Mouse (Mus musculus): ENCODE data around the gene Aagab. TPM values are rescaled to one million over a fixed set of nuclear protein-coding genes. Genes with fewer than 3 reads are reported as not detected.

The Aagab gene
- polyA plus RNA-seq, 1 experiment from 2014 or later: 30.5 TPM

DNA sequence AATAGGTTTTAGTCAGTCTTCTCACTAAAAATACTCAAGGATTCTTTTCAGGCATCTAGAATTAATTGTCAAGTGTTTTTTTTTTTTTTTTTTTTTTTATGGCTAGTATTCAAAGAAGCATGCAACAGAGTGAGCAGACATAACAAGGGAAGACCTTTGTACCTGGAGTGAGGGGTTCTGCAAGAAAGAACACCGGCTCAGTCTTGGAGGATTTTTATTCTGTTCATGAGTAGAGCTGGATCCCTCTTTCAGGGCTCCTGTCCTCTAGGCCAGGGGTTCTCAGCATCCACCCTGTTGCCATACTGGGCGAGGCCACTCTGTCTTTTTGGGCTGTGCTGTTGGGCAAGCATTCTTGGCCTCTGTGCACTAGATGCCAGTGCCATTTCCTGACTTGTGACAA lies 7.3 kb downstream of the Aagab start:
- Histone ChIP-seq H3K27ac (ENCODE audit: low read length) (no peak overlapping the region), H3K4me3 (ENCODE audit: low read depth, low read length) (no peak overlapping the region), H3K9me3 (ENCODE audit: control insufficient read depth, low read depth, low read length) (no peaks in the 10 kb centered on the region), H3K9ac (replicated peaks; ENCODE audit: low read depth, low read length) (no peak overlapping the region), H3K4me1 (ENCODE audit: control insufficient read depth, insufficient read depth, low read length) (peaks cover 13% of the 10 kb centered on the region), H3K36me3 (ENCODE audit: control insufficient read depth, insufficient read depth, low read length) (no peaks in the 10 kb centered on the region), H3K27me3 (ENCODE audit: control insufficient read depth, insufficient read depth, low read length) (no peaks in the 10 kb centered on the region), H3K4me2 (replicated peaks; ENCODE audit: low read depth, low read length) (no peak overlapping the region)
- 95% methylated on average over 2 of the region's 2 CpGs for WGBS
- ATAC-seq (ENCODE audit: insufficient number of reproducible peaks, insufficient read depth, low FRiP score, low read depth): no peak

DNA sequence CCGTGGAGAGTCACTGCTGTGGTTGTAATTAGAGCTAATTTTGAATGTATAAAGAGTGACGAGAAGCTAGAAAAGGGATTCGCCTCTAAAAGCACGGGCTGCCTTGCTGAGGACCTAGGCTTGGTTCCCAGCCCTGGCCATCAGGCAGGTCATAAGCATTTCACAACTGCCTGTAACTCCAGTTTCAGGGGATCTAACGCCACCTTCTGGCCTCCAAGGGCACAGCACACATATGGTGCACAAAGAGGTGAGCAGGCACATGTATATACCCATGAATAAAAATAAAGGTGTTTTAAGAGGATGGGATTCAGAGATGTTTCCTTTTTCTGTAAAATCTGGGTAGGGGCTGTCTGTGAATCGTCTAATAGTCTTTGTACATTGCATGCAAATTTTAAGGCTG lies 7.8 kb downstream of the Aagab start:
- WGBS: 91% methylated on average over 6 of the region's 6 CpGs
- H3K4me2 ChIP-seq (replicated peaks; ENCODE audit: low read depth, low read length): no peak overlapping the region
- peaks cover 13% of the 10 kb centered on the region for H3K4me1 ChIP-seq (ENCODE audit: control insufficient read depth, insufficient read depth, low read length)
- ATAC-seq (ENCODE audit: insufficient number of reproducible peaks, insufficient read depth, low FRiP score, low read depth): no peak
- H3K27ac ChIP-seq (ENCODE audit: low read length): no peak overlapping the region
- H3K9me3 ChIP-seq (ENCODE audit: control insufficient read depth, low read depth, low read length): no peaks in the 10 kb centered on the region
- H3K36me3 ChIP-seq (ENCODE audit: control insufficient read depth, insufficient read depth, low read length): no peaks in the 10 kb centered on the region
- no peak overlapping the region for H3K9ac ChIP-seq (replicated peaks; ENCODE audit: low read depth, low read length)
- H3K4me3 ChIP-seq (ENCODE audit: low read depth, low read length): no peak overlapping the region
- no peaks in the 10 kb centered on the region for H3K27me3 ChIP-seq (ENCODE audit: control insufficient read depth, insufficient read depth, low read length)

DNA sequence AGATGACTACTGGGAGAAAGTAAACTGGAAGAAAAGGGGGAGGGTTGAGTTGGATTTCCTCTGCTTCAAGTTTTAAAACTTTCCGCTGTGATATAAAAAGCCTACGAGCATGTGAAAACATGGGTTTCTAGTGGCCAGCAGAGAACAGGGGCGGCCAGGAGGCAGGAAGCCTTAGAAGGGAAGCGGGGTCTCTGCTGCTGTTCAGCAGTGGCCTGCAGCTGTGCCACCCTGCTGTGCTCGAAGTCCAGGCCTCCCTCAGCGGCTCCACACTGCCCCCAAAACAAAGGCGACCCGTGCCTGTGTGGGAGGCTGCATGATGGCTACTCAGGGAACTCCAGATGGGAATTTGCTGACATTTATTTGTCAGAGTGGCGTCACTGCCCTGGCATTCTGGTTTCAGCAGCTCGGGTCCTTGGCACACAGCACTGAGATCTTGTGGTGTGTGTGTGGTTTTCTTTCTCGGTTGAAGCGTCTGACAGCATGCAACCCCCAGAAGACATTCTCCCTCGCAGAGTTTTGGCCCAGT lies 8.4 kb downstream of the Aagab start:
- Histone ChIP-seq H3K4me1 (ENCODE audit: control insufficient read depth, insufficient read depth, low read length) (peaks cover 13% of the 10 kb centered on the region), H3K9me3 (ENCODE audit: control insufficient read depth, low read depth, low read length) (no peaks in the 10 kb centered on the region), H3K9ac (replicated peaks; ENCODE audit: low read depth, low read length) (no peak overlapping the region), H3K36me3 (ENCODE audit: control insufficient read depth, insufficient read depth, low read length) (no peaks in the 10 kb centered on the region), H3K4me2 (replicated peaks; ENCODE audit: low read depth, low read length) (no peak overlapping the region), H3K27me3 (ENCODE audit: control insufficient read depth, insufficient read depth, low read length) (no peaks in the 10 kb centered on the region), H3K27ac (ENCODE audit: low read length) (peak overlapping the region; percentile 33; the same call in 1 of the 2 replicates), H3K4me3 (ENCODE audit: low read depth, low read length) (no peak overlapping the region)
- 43% methylated on average over 13 of the region's 13 CpGs for WGBS
- ATAC-seq (ENCODE audit: insufficient number of reproducible peaks, insufficient read depth, low FRiP score, low read depth): no peak

DNA sequence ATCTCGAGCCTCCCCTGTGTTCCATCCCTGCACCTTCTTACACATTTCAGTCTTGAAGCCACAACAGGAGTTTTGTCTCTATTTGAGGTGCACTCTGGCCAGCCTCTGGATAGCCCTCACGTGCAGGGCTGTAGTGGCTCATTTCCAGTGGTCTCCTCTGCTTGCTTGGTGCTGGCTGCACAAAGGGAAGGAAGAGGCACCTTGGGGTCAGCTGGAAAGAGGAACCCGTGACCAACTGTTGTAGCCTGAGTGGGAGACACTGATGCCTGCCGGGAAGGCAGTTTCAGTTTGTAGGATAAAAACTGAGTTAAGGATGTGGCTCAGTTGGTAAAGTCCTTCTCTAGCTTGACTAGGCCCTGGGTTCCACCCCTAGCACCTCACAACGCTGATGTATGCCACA lies 9.5 kb downstream of the Aagab start:
- Histone ChIP-seq H3K4me2 (replicated peaks; ENCODE audit: low read depth, low read length) (no peak overlapping the region), H3K36me3 (ENCODE audit: control insufficient read depth, insufficient read depth, low read length) (no peaks in the 10 kb centered on the region), H3K27me3 (ENCODE audit: control insufficient read depth, insufficient read depth, low read length) (no peaks in the 10 kb centered on the region), H3K4me1 (ENCODE audit: control insufficient read depth, insufficient read depth, low read length) (peaks cover 13% of the 10 kb centered on the region), H3K27ac (ENCODE audit: low read length) (no peak overlapping the region; the same call in 1 of the 2 replicates), H3K9ac (replicated peaks; ENCODE audit: low read depth, low read length) (no peak overlapping the region), H3K4me3 (ENCODE audit: low read depth, low read length) (no peak overlapping the region), H3K9me3 (ENCODE audit: control insufficient read depth, low read depth, low read length) (no peaks in the 10 kb centered on the region)
- WGBS: 74% methylated on average over 5 of the region's 5 CpGs
- no peak for ATAC-seq (ENCODE audit: insufficient number of reproducible peaks, insufficient read depth, low FRiP score, low read depth)

DNA sequence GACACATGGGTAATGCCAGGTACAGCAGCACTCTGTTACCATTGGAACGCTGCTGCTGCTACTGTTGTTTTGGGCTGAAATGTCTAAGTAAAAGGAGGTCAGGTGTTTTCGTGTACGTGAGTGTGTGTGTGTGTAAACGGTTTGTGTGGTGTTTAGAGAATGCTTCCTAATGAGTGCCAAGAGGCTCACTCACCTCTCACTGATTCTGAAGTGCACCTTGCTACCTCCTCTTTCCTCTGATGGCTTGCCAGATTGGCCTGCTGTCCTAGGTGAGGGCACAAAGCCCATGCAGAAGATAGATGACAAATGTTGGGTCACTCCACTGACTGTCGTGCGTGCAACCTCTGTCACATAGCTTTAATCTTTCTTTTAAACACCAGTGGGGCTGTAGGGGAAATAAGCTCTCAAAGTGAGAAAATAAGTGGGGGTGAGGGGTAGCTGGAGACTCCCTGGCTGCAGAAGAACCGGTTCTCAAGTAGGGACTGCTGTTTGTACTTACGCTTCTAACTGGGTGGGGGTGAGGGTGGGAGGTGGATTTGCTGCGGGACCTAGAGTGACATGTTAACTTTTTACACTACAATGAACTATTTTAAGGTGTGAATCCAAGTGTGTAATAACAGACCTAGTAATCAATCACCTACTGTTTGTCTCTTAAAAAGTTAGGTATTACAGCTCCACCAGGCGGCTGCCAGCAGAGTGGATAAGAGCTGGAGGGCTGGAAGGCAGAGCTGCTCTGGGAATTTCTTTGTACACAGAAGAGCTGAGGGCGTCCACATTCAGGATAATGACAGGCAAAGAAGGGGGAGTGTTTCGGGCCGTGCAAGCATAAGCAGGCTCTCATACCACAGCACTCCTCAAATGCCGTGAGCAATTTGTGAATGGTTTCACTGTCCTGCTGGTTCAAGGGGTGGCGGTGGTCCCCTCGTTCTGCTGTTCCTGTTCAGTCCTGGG lies 10.4 kb downstream of the Aagab start:
- H3K36me3 ChIP-seq (ENCODE audit: control insufficient read depth, insufficient read depth, low read length): peaks cover 1% of the 10 kb centered on the region; the same call in 1 of the 2 replicates
- H3K27me3 ChIP-seq (ENCODE audit: control insufficient read depth, insufficient read depth, low read length): no peaks in the 10 kb centered on the region
- no peaks in the 10 kb centered on the region for H3K9me3 ChIP-seq (ENCODE audit: control insufficient read depth, low read depth, low read length)
- no peak overlapping the region for H3K27ac ChIP-seq (ENCODE audit: low read length)
- no peak overlapping the region for H3K9ac ChIP-seq (replicated peaks; ENCODE audit: low read depth, low read length)
- H3K4me2 ChIP-seq (replicated peaks; ENCODE audit: low read depth, low read length): 0 out of 2 replicates have a peak overlapping the region, but pooled peaks have one; percentile 14
- no peak overlapping the region for H3K4me3 ChIP-seq (ENCODE audit: low read depth, low read length)
- peak; percentile 74; the same call in 1 of the 2 replicates for ATAC-seq (ENCODE audit: insufficient number of reproducible peaks, insufficient read depth, low FRiP score, low read depth)
- peaks cover 13% of the 10 kb centered on the region for H3K4me1 ChIP-seq (ENCODE audit: control insufficient read depth, insufficient read depth, low read length)
- 42% methylated on average over 16 of the region's 16 CpGs for WGBS

DNA sequence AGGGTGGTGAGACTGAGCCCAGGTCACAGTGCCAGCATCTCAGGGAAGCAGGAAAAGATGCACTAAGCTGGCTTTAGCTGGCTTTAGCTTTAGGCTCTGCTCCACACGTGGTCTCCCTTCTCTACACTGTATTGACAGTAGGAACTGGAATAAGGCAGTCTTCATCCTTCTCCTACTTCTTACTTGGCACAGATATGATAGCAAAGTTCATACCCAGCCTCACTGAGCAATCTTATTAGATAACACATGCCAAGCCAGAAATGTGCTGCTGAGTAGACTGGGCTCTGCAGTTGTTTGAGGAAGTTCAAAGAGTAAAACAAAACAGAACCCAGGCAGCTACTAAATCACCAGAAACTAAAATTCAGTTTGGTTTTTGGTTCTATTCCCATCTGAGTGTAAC lies 11.1 kb downstream of the Aagab start:
- H3K9me3 ChIP-seq (ENCODE audit: control insufficient read depth, low read depth, low read length): no peaks in the 10 kb centered on the region
- 39% methylated on average over 1 of the region's 1 CpGs for WGBS
- 0 out of 2 replicates have a peak overlapping the region, but pooled peaks have one; percentile 14 for H3K4me2 ChIP-seq (replicated peaks; ENCODE audit: low read depth, low read length)
- peak; percentile 42; the same call in 1 of the 2 replicates for ATAC-seq (ENCODE audit: insufficient number of reproducible peaks, insufficient read depth, low FRiP score, low read depth)
- no peak overlapping the region for H3K9ac ChIP-seq (replicated peaks; ENCODE audit: low read depth, low read length)
- H3K4me1 ChIP-seq (ENCODE audit: control insufficient read depth, insufficient read depth, low read length): peaks cover 13% of the 10 kb centered on the region
- H3K36me3 ChIP-seq (ENCODE audit: control insufficient read depth, insufficient read depth, low read length): peaks cover 4% of the 10 kb centered on the region; the same call in 1 of the 2 replicates
- H3K27ac ChIP-seq (ENCODE audit: low read length): no peak overlapping the region
- H3K4me3 ChIP-seq (ENCODE audit: low read depth, low read length): no peak overlapping the region
- H3K27me3 ChIP-seq (ENCODE audit: control insufficient read depth, insufficient read depth, low read length): no peaks in the 10 kb centered on the region

DNA sequence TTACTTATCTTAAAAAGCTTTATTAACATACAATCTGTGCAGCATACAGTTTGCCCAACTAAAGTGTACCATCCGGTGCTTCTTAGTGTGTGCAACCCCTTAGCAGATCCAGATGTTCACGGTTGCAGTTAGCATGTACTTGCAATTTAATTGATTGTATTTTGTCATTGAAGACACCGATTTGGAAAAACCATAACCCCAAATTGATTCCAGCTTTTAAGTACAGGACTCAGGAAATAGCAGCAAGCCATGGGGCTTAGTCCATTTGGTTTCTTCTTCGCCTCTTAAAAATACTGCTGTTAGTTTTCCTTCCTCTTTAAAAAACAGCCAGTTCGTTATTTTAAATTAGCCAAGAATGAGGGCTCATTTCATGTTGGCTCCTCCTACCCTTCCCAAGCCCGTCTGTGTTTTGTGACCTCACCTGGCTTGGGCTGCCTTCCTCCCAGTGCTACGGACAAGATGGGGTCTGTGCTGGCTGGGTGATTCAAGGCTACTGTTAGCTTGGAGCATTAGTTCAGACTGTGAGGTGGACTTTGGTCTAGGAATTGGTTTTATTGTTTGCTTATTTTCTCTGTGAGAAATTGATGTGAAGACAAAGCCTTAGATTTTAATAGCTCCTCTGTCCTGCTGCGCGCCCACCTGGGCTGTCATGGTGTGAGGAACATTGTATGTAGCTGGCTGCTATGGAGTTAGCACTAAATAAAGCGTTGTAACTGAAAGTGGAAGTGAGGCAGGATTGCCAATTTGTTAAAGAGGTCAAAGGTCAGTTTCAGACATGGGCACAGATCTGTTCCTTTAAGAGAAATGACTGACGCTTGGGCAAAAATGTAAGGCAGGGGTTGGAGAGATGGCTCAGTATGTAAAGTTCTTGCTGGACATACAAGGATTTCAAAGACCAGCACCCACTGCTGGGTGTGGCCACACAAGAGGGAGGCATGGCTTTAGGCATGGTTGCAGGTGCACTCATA lies 11.8 kb downstream of the Aagab start:
- Histone ChIP-seq H3K9ac (replicated peaks; ENCODE audit: low read depth, low read length) (no peak overlapping the region), H3K27me3 (ENCODE audit: control insufficient read depth, insufficient read depth, low read length) (no peaks in the 10 kb centered on the region), H3K4me1 (ENCODE audit: control insufficient read depth, insufficient read depth, low read length) (peaks cover 13% of the 10 kb centered on the region), H3K36me3 (ENCODE audit: control insufficient read depth, insufficient read depth, low read length) (peaks cover 4% of the 10 kb centered on the region; the same call in 1 of the 2 replicates), H3K4me3 (ENCODE audit: low read depth, low read length) (no peak overlapping the region), H3K4me2 (replicated peaks; ENCODE audit: low read depth, low read length) (no peak overlapping the region), H3K27ac (ENCODE audit: low read length) (no peak overlapping the region), H3K9me3 (ENCODE audit: control insufficient read depth, low read depth, low read length) (no peaks in the 10 kb centered on the region)
- WGBS: 83% methylated on average over 11 of the region's 11 CpGs
- ATAC-seq (ENCODE audit: insufficient number of reproducible peaks, insufficient read depth, low FRiP score, low read depth): no peak

DNA sequence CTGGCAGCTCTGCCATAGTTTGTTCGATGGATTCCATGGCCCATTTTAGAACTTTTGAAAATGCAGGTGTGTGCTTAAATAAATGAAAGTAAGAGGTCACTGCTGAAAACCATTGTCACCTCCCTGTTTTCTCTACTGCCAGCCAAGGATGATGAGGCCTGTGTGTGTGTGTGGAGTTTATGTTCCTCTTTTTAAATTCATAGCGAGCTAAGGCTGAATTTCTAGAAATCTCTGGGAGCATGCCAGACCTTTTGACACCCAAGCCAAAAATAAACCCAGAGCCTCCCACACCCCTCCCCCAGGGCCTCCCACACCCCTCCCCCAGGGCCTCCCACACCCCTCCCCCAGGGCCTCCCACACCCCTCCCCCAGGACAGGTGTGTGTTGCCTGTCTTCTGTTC lies 15.5 kb downstream of the Aagab start:
- Histone ChIP-seq H3K27ac (ENCODE audit: low read length) (no peak overlapping the region), H3K4me2 (replicated peaks; ENCODE audit: low read depth, low read length) (no peak overlapping the region), H3K4me1 (ENCODE audit: control insufficient read depth, insufficient read depth, low read length) (peaks cover 5% of the 10 kb centered on the region; the same call in 1 of the 2 replicates), H3K9me3 (ENCODE audit: control insufficient read depth, low read depth, low read length) (no peaks in the 10 kb centered on the region), H3K36me3 (ENCODE audit: control insufficient read depth, insufficient read depth, low read length) (peaks cover 8% of the 10 kb centered on the region), H3K4me3 (ENCODE audit: low read depth, low read length) (no peak overlapping the region), H3K27me3 (ENCODE audit: control insufficient read depth, insufficient read depth, low read length) (no peaks in the 10 kb centered on the region), H3K9ac (replicated peaks; ENCODE audit: low read depth, low read length) (no peak overlapping the region)
- ATAC-seq (ENCODE audit: insufficient number of reproducible peaks, insufficient read depth, low FRiP score, low read depth): no peak
- WGBS: 83% methylated on average over 2 of the region's 2 CpGs

Measured in stomach, embryonic 14.5 days (tissue).